Mouse (Mus musculus) testis, adult 2 months (tissue): ENCODE results near the gene Cox6b1.

Source experiments
- CTCF ChIP-seq: fragments of 200-500 bp; IDR thresholded peaks from 2 replicates; pipeline ENCODE4 v1.5.1; 2012; ENCODE audit warnings: low read depth, mild to moderate bottlenecking, inconsistent platforms, low read length, moderate library complexity; ENCODE audit not compliant: control insufficient read depth, insufficient read depth, insufficient replicate concordance
- POLR2A ChIP-seq: fragments of 200-500 bp; IDR thresholded peaks from 2 replicates; pipeline ENCODE4 v1.6.1; 2012; ENCODE audit warnings: low read depth, mild to moderate bottlenecking, inconsistent platforms, low read length, moderate library complexity; ENCODE audit not compliant: control insufficient read depth

DNA sequence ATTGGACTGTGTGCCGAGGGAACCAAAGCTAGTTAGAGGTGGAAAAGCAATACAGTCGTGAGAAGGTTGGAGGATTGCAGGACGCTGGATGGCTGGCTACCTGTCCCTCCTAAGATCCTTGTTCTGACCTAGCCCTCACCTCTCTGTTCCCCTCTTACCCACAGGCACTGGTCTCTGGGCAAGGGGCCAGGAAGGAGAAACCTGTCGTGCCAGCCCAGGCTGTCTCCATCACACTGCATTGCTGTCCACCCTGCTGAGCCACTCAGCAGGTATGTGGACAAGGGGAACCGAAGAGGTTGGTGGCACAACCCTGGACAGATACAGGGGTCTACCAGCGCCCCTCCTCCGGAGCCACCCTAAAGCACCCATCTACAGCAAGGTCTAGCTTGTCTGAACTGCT is 25.3 kb downstream of the Cox6b1 start:
- TF ChIP-seq CTCF (no peak), POLR2A (no peak)
